ENCODE assay signal across 10 mouse cellular contexts in the genomic region with DNA sequence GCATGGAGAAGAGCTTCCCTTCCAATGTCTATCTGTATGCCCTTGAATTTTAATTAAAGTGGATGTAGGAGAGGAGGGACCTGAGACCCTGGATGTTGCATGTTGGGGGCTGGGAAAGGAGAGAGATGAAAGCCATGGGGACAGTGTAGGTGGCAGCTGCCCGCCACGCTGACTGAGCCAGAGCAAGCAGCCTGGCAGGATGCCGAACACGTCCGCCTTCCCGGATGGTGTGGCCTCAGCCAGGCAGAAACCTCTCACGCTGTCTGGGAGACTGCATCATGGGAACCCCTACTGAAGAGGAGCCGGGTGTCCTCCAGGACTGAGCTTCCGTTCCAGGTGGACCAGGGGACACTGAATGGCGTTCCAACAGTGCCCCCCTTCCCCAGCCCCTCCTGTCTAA. TPM values are rescaled to one million over a fixed set of nuclear protein-coding genes. Genes with fewer than 3 reads are reported as not detected.
DNase-seq lines count a peak whose midpoint lies in the region; ATAC-seq lines count a peak whose summit lies in the region.
"Had no signal": no experiment of that assay in that cellular context is flagged by ENCODE, and none has a peak within 500 bp of the region (broad histone marks: within the 10 kb centered on the region; RNA-seq: fewer than 3 reads in every experiment).

No protein-coding gene starts in this region.

- no peak for ATAC-seq in hindbrain, embryonic 12.5 days (ENCODE audit: low FRiP score)
- no peak for ATAC-seq in neural tube, embryonic 12.5 days (ENCODE audit: low FRiP score, low read depth)
- ATAC-seq: intestine, embryonic 16.5 days; lung, postnatal 0 days had no signal

- peak overlapping the region; percentile 87 for H3K9ac ChIP-seq in hindbrain, embryonic 12.5 days
- H3K9ac ChIP-seq in neural tube, embryonic 12.5 days, result peak overlapping the region; percentile 69; the same call in 1 of the 2 replicates

- H3K27ac ChIP-seq in hindbrain, embryonic 12.5 days, result no peak overlapping the region
- no peak overlapping the region for H3K27ac ChIP-seq in neural tube, embryonic 12.5 days
- no peak overlapping the region for H3K27ac ChIP-seq in heart, embryonic 10.5 days

- peaks cover 18% of the 10 kb centered on the region for H3K27me3 ChIP-seq in hindbrain, embryonic 12.5 days
- peaks cover 18% of the 10 kb centered on the region for H3K27me3 ChIP-seq in neural tube, embryonic 12.5 days (replicated peaks)
- H3K27me3 ChIP-seq in heart, embryonic 10.5 days (ENCODE audit: insufficient read depth, poor library complexity, severe bottlenecking), result peaks cover 60% of the 10 kb centered on the region

- 77% methylated on average over 10 of the region's 10 CpGs for WGBS in hindbrain, embryonic 12.5 days
- WGBS in neural tube, embryonic 12.5 days, result 79% methylated on average over 10 of the region's 10 CpGs
- WGBS in heart, embryonic 10.5 days, result 78% methylated on average over 10 of the region's 10 CpGs

- DNase-seq in adrenal gland, postnatal 25 days, result peak; percentile 30
- DNase-seq in adrenal gland, postnatal 14 days, result no peak
- peak; percentile 87 for DNase-seq in cerebellum, adult 9-10 months
- DNase-seq in thymus, postnatal 10 days (ENCODE audit: low spot score in 2 of 2), result no peak
- no peak for DNase-seq in heart, embryonic 10.5 days (ENCODE audit: low spot score)
- DNase-seq in retina, postnatal 1 day, result no peak

- H3K4me1 ChIP-seq in hindbrain, embryonic 12.5 days, result peaks cover 23% of the 10 kb centered on the region
- peaks cover 25% of the 10 kb centered on the region for H3K4me1 ChIP-seq in neural tube, embryonic 12.5 days
- H3K4me1 ChIP-seq in heart, embryonic 10.5 days, result peaks cover 20% of the 10 kb centered on the region

- no peaks in the 10 kb centered on the region for H3K9me3 ChIP-seq in hindbrain, embryonic 12.5 days (replicated peaks)
- H3K9me3 ChIP-seq in neural tube, embryonic 12.5 days, result no peaks in the 10 kb centered on the region
- no peaks in the 10 kb centered on the region for H3K9me3 ChIP-seq in heart, embryonic 10.5 days

- H3K36me3 ChIP-seq in hindbrain, embryonic 12.5 days, result peaks cover 27% of the 10 kb centered on the region
- peaks cover 32% of the 10 kb centered on the region for H3K36me3 ChIP-seq in neural tube, embryonic 12.5 days
- no peaks in the 10 kb centered on the region for H3K36me3 ChIP-seq in heart, embryonic 10.5 days

- peak overlapping the region; percentile 72 for H3K4me3 ChIP-seq in hindbrain, embryonic 12.5 days
- peak overlapping the region; percentile 68; the same call in 1 of the 2 replicates for H3K4me3 ChIP-seq in neural tube, embryonic 12.5 days
- H3K4me3 ChIP-seq in heart, embryonic 10.5 days, result no peak overlapping the region

- peak overlapping the region; percentile 69 for H3K4me2 ChIP-seq in hindbrain, embryonic 12.5 days (replicated peaks)
- peak overlapping the region; percentile 79 for H3K4me2 ChIP-seq in neural tube, embryonic 12.5 days (replicated peaks)

RNA-seq across cellular contexts. Expression of gene Slc29a4, which starts 11.3 kb away (rescaled TPM):
- 15.7 and 21.9 TPM in 2 replicates for total RNA-seq in adrenal gland, postnatal 25 days (2021)
- total RNA-seq in adrenal gland, postnatal 14 days (2021), result 19.5 and 22.6 TPM in 2 replicates
- polyA plus RNA-seq in hindbrain, embryonic 12.5 days (2016; fragmentation: Nextera tagmentation; extraction: Ambion mirVana), result 58.5 and 60.2 TPM in 2 replicates
- 65.0 and 66.7 TPM in 2 replicates for polyA plus RNA-seq in neural tube, embryonic 12.5 days (2016; fragmentation: Nextera tagmentation; extraction: Ambion mirVana)
- 2.6 and 4.6 TPM in 2 replicates for polyA plus RNA-seq in heart, embryonic 10.5 days (2016; fragmentation: Nextera tagmentation; extraction: Ambion mirVana)

Comparison
In these comparisons a context has a peak if more than half of its experiments do, and no peak if none do; other contexts are left out.
1. DNase-seq: peak in adrenal gland, postnatal 25 days (single experiment) and cerebellum, adult 9-10 months (single experiment); none in adrenal gland, postnatal 14 days (single experiment), thymus, postnatal 10 days (0 of 2), heart, embryonic 10.5 days (single experiment) and retina, postnatal 1 day (single experiment).
2. RNA of gene Slc29a4, which starts 11.3 kb away (polyA plus RNA-seq): 65.0 to 66.7 TPM in neural tube, embryonic 12.5 days and 58.5 to 60.2 TPM in hindbrain, embryonic 12.5 days; 2.6 to 4.6 TPM in heart, embryonic 10.5 days; every median in the first group is over 10 times any median in the second.